8 mouse cellular contexts compared by ENCODE assay signal in genomic region chr11:83078423-83079140, GRCm38 (mm10). TPM values are rescaled to one million over a fixed set of nuclear protein-coding genes. Genes with fewer than 3 reads are reported as not detected.
DNase-seq lines count a peak whose midpoint lies in the region; ATAC-seq and TF ChIP-seq lines count a peak whose summit lies in the region.
"Had no signal": no experiment of that assay in that cellular context is flagged by ENCODE, and none has a peak within 500 bp of the region (broad histone marks: within the 10 kb centered on the region; RNA-seq: fewer than 3 reads in every experiment).

No protein-coding gene starts in this region.

- TF ChIP-seq CTCF in olfactory bulb, adult 2 months (IDR thresholded peaks at IDR 0.05; ENCODE audit: insufficient read depth, low read depth, low read length) = no peak

- DNase-seq in kidney, postnatal 14 days = no peak
- DNase-seq in T-cell, adult 2 months (ENCODE audit: low spot score) = peak; percentile 49
- DNase-seq in forebrain, embryonic 10.5 days (ENCODE audit: extremely low spot score, low spot score) = no peak
- no peak for DNase-seq in yolk sac, embryonic 10.5 days (ENCODE audit: low spot score)

- WGBS in kidney, embryonic 16.5 days = 86% methylated on average over 5 of the region's 5 CpGs
- WGBS in intestine, embryonic 15.5 days = 79% methylated on average over 5 of the region's 5 CpGs
- 88% methylated on average over 5 of the region's 5 CpGs for WGBS in olfactory bulb, adult 2 months
- 88% methylated on average over 5 of the region's 5 CpGs for WGBS in forebrain, embryonic 10.5 days

- H3K9me3 ChIP-seq in kidney, embryonic 16.5 days (ENCODE audit: low read length) = peaks cover under 1% of the 10 kb centered on the region; the same call in 1 of the 2 replicates
- no peaks in the 10 kb centered on the region for H3K9me3 ChIP-seq in intestine, embryonic 15.5 days
- 0 out of 2 replicates have a peak, but pooled peaks cover 5% of the 10 kb centered on the region for H3K9me3 ChIP-seq in forebrain, embryonic 10.5 days

- no peaks in the 10 kb centered on the region for H3K27me3 ChIP-seq in kidney, embryonic 16.5 days (ENCODE audit: insufficient read depth, low read length)
- H3K27me3 ChIP-seq in intestine, embryonic 15.5 days (replicated peaks) = no peaks in the 10 kb centered on the region
- no peaks in the 10 kb centered on the region for H3K27me3 ChIP-seq in forebrain, embryonic 10.5 days (ENCODE audit: poor library complexity, severe bottlenecking)

- no peak overlapping the region for H3K9ac ChIP-seq in kidney, embryonic 16.5 days (replicated peaks; ENCODE audit: low read length)
- H3K9ac ChIP-seq in intestine, embryonic 15.5 days = no peak overlapping the region

- no peaks in the 10 kb centered on the region for H3K36me3 ChIP-seq in kidney, embryonic 16.5 days (ENCODE audit: insufficient read depth, low read length)
- H3K36me3 ChIP-seq in intestine, embryonic 15.5 days = no peaks in the 10 kb centered on the region
- H3K36me3 ChIP-seq in forebrain, embryonic 10.5 days (replicated peaks) = no peaks in the 10 kb centered on the region

- no peak overlapping the region for H3K4me2 ChIP-seq in kidney, embryonic 16.5 days (replicated peaks; ENCODE audit: low read depth, low read length)
- no peak overlapping the region for H3K4me2 ChIP-seq in intestine, embryonic 15.5 days (replicated peaks)

- peak overlapping the region; percentile 72 for H3K27ac ChIP-seq in kidney, embryonic 16.5 days (ENCODE audit: low read length)
- H3K27ac ChIP-seq in intestine, embryonic 15.5 days = peak overlapping the region; percentile 38; the same call in 1 of the 2 replicates
- H3K27ac ChIP-seq in olfactory bulb, adult 2 months (ENCODE audit: insufficient read depth, low read depth, low read length) = peak overlapping the region; percentile 21; the same call in 1 of the 2 replicates
- no peak overlapping the region for H3K27ac ChIP-seq in forebrain, embryonic 10.5 days

- no peak overlapping the region for H3K4me3 ChIP-seq in kidney, embryonic 16.5 days (ENCODE audit: low read length)
- no peak overlapping the region for H3K4me3 ChIP-seq in intestine, embryonic 15.5 days (replicated peaks)
- no peak overlapping the region for H3K4me3 ChIP-seq in olfactory bulb, adult 2 months (ENCODE audit: insufficient read depth, low read depth, low read length)
- H3K4me3 ChIP-seq in forebrain, embryonic 10.5 days = no peak overlapping the region
- H3K4me3 ChIP-seq: myocyte had no signal

- H3K4me1 ChIP-seq in kidney, embryonic 16.5 days (ENCODE audit: insufficient read depth, low read length) = peaks cover 5% of the 10 kb centered on the region; the same call in 1 of the 2 replicates
- H3K4me1 ChIP-seq in intestine, embryonic 15.5 days (replicated peaks) = no peaks in the 10 kb centered on the region
- H3K4me1 ChIP-seq in olfactory bulb, adult 2 months (ENCODE audit: control insufficient read depth, insufficient read depth, low read length) = no peaks in the 10 kb centered on the region
- H3K4me1 ChIP-seq in forebrain, embryonic 10.5 days = no peaks in the 10 kb centered on the region

- ATAC-seq in kidney, embryonic 16.5 days (ENCODE audit: low FRiP score, low TSS enrichment) = no peak
- ATAC-seq in intestine, embryonic 15.5 days = peak; percentile 55; the same call in 1 of the 2 replicates

- TF ChIP-seq POLR2A in olfactory bulb, adult 2 months (IDR thresholded peaks at IDR 0.05; ENCODE audit: insufficient read depth, low read depth, low read length) = no peak

RNA-seq across cellular contexts. Expression of gene Slfn2, which starts 13.7 kb away (rescaled TPM):
- 4.1 and 4.7 TPM in 2 replicates for polyA plus RNA-seq in kidney, embryonic 16.5 days (2015; fragmentation: Nextera tagmentation; extraction: Ambion mirVana)
- polyA plus RNA-seq in intestine, embryonic 15.5 days (2015; fragmentation: Nextera tagmentation; extraction: Ambion mirVana) = 4.7 and 7.1 TPM in 2 replicates
- polyA plus RNA-seq in olfactory bulb, adult 2 months (2012; ENCODE audit: insufficient read depth, insufficient read length, low replicate concordance, missing spikeins) = not detected in 2 replicates
- polyA plus RNA-seq in forebrain, embryonic 10.5 days (2016; fragmentation: Nextera tagmentation; extraction: Ambion mirVana) = 1.1 and 1.3 TPM in 2 replicates

RNA-seq across cellular contexts. Expression of gene Slfn1, which starts 38.1 kb away (rescaled TPM):
- 0.27 TPM in 2 replicates for polyA plus RNA-seq in kidney, embryonic 16.5 days (2015; fragmentation: Nextera tagmentation; extraction: Ambion mirVana)
- 0.49 and 0.66 TPM in 2 replicates for polyA plus RNA-seq in intestine, embryonic 15.5 days (2015; fragmentation: Nextera tagmentation; extraction: Ambion mirVana)
- polyA plus RNA-seq in olfactory bulb, adult 2 months (2012; ENCODE audit: insufficient read depth, insufficient read length, low replicate concordance, missing spikeins) = not detected in 2 replicates
- not detected in 2 replicates for polyA plus RNA-seq in forebrain, embryonic 10.5 days (2016; fragmentation: Nextera tagmentation; extraction: Ambion mirVana)
- polyA plus RNA-seq: myocyte had no signal

RNA-seq across cellular contexts. Expression of gene Slfn8, which starts 58.0 kb away (rescaled TPM):
- polyA plus RNA-seq in kidney, embryonic 16.5 days (2015; fragmentation: Nextera tagmentation; extraction: Ambion mirVana) = 0.40 and 0.61 TPM in 2 replicates
- 0.45 and 0.54 TPM in 2 replicates for polyA plus RNA-seq in intestine, embryonic 15.5 days (2015; fragmentation: Nextera tagmentation; extraction: Ambion mirVana)
- not detected in 2 replicates for polyA plus RNA-seq in olfactory bulb, adult 2 months (2012; ENCODE audit: insufficient read depth, insufficient read length, low replicate concordance, missing spikeins)
- 0.07 and 0.10 TPM in 2 replicates for polyA plus RNA-seq in forebrain, embryonic 10.5 days (2016; fragmentation: Nextera tagmentation; extraction: Ambion mirVana)
- polyA plus RNA-seq: myocyte had no signal
